Mouse (Mus musculus) thymus, adult 2 months (tissue): ENCODE results near the gene Ankrd34c.

Experiments used
- CTCF ChIP-seq: fragments of 200-500 bp; IDR thresholded peaks from 2 replicates; pipeline ENCODE4 v1.5.1; 2012; ENCODE audit warnings: mild to moderate bottlenecking, control low read depth, low read length, moderate library complexity, borderline replicate concordance; ENCODE audit not compliant: control insufficient read depth, poor library complexity, insufficient read depth; ENCODE audit errors: extremely low read depth
- POLR2A ChIP-seq: fragments of 200-500 bp; IDR thresholded peaks from 2 replicates; pipeline ENCODE4 v1.6.1; 2012; ENCODE audit warnings: mild to moderate bottlenecking, low read length, control low read depth, moderate library complexity; ENCODE audit not compliant: control insufficient read depth, poor library complexity, insufficient read depth; ENCODE audit errors: extremely low read depth

DNA sequence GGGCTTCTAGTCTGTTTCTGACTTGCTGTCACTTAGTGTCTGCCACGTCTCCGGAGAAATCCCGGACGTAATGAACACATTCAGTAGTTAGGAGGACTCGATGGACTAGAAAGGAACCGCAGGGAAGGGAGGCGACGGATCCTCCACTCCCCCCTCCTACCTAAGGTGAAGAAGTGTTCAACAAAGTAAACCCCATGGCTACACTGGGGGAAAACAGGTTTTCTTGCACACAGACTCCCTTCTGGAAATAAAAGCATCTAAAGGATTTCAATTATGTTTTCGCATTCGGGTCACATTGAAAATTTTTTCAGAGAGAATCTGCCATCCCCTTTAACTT is 33.1 kb downstream of the Ankrd34c start:
- TF ChIP-seq CTCF = no peak
- no peak for TF ChIP-seq POLR2A
